Mouse (Mus musculus) lung, adult 10 weeks (tissue): ENCODE results near the gene Psmb4. TPM values are rescaled to one million over a fixed set of nuclear protein-coding genes. Genes with fewer than 3 reads are reported as not detected.

Experiments used
- polyA plus RNA-seq: library from polyadenylated mRNA; stranded (reverse); fragments of 350-450 nt; fragmentation: Illumina TruSeq; extraction: RNeasy Lipid Tissue Mini Kit (QIAGEN cat#74804); gene quantifications from one replicate; pipeline ENCODE4 v1.2.3, GENCODE M21; 2014; ENCODE audit warnings: low read depth, low replicate concordance; ENCODE audit not compliant: insufficient read depth

Psmb4 gene
- polyA plus RNA-seq = 261 TPM

GRCm38 (mm10) chr3:94886316-94887224, at the start of gene Psmb4:
Gene Psmb4 (minus strand): TSS chr3:94886961.

GRCm38 (mm10) chr3:94932809-94933564, 46.2 kb upstream of the Psmb4 start, which contains the start of gene Selenbp1:
Gene Selenbp1 (plus strand): TSS chr3:94933056.

GRCm38 (mm10) chr3:94837183-94837890, 49.4 kb downstream of the Psmb4 start, which contains the start of gene Pogz:
Gene Pogz (plus strand): TSS chr3:94837567.

Other genes with a start within 250 kb of the Psmb4 start
- not detected for gene Gm10972, start 243.8 kb downstream of the Psmb4 start, polyA plus RNA-seq
- gene Tuft1, start 228.1 kb downstream of the Psmb4 start, polyA plus RNA-seq = 18.9 TPM
- gene Selenbp2, start 193.4 kb downstream of the Psmb4 start, polyA plus RNA-seq = 5.0 TPM
- gene Cgn, start 100.5 kb downstream of the Psmb4 start, polyA plus RNA-seq = 15.6 TPM
- 6.0 TPM for gene Pogz, start 49.4 kb downstream of the Psmb4 start, polyA plus RNA-seq
- 818 TPM for gene Selenbp1, start 46.1 kb upstream of the Psmb4 start, polyA plus RNA-seq
- 5.0 TPM for gene Rfx5, start 67.1 kb upstream of the Psmb4 start, polyA plus RNA-seq
- gene Pi4kb, start 87.8 kb upstream of the Psmb4 start, polyA plus RNA-seq = 29.8 TPM
- 5.7 TPM for gene Zfp687, start 128.5 kb upstream of the Psmb4 start, polyA plus RNA-seq
- gene Psmd4, start 155.7 kb upstream of the Psmb4 start, polyA plus RNA-seq = 120 TPM
- 16.0 TPM for gene Pip5k1a, start 220.0 kb upstream of the Psmb4 start, polyA plus RNA-seq
- 33.7 TPM for gene Vps72, start 224.1 kb upstream of the Psmb4 start, polyA plus RNA-seq
- 1.5 TPM for gene Tmod4, start 237.5 kb upstream of the Psmb4 start, polyA plus RNA-seq
- gene Scnm1, start 247.1 kb upstream of the Psmb4 start, polyA plus RNA-seq = 42.6 TPM
- gene Lysmd1, start 247.1 kb upstream of the Psmb4 start, polyA plus RNA-seq = 8.4 TPM